In the genomic region with DNA sequence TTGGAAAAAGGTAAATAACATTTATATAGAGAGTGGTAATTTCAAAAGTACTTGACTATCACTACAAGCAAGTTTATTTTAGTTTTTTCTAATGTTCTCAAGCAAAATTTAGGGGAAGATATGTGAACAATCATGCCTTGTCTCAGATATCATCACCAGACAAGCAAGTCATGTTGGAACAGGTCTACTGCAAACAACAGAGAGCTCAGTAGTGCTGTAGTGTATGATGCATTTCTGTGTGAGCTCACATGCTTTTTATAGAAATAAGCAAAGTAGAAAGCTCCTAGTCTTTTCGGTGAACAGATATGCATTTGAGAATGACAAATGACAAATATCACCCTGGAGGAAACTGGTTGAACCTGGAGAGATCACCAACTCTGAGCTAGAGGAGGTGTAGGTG, we compare ENCODE assay signal across 19 mouse cellular contexts. TPM values are rescaled to one million over a fixed set of nuclear protein-coding genes. Genes with fewer than 3 reads are reported as not detected.
"Had no signal": no experiment of that assay in that cellular context is flagged by ENCODE, and none has a peak within 500 bp of the region (broad histone marks: within the 10 kb centered on the region; RNA-seq: fewer than 3 reads in every experiment).

Gene Skint8 (plus strand): TSS at position 301 of the 400 bp plus-strand sequence.

- H3K9me3 ChIP-seq: neural tube, embryonic 13.5 days; stomach, embryonic 15.5 days had no signal

- H3K36me3 ChIP-seq: neural tube, embryonic 13.5 days; neural tube, embryonic 15.5 days; stomach, embryonic 15.5 days had no signal

- H3K27ac ChIP-seq: neural tube, embryonic 13.5 days; neural tube, embryonic 15.5 days; stomach, embryonic 15.5 days; stomach, postnatal 0 days had no signal

- H3K4me1 ChIP-seq: neural tube, embryonic 13.5 days; neural tube, embryonic 15.5 days; stomach, embryonic 15.5 days had no signal

- H3K4me2 ChIP-seq: neural tube, embryonic 13.5 days; neural tube, embryonic 15.5 days; stomach, embryonic 15.5 days had no signal

- H3K9ac ChIP-seq: neural tube, embryonic 13.5 days; neural tube, embryonic 15.5 days; stomach, embryonic 15.5 days had no signal

- H3K27me3 ChIP-seq: neural tube, embryonic 13.5 days; neural tube, embryonic 15.5 days; stomach, embryonic 15.5 days had no signal

- H3K4me3 ChIP-seq: neural tube, embryonic 13.5 days; neural tube, embryonic 15.5 days; stomach, embryonic 15.5 days had no signal

- DNase-seq: retina, postnatal 1 day; right cerebral cortex, adult 18-20 months; right cerebral cortex, postnatal 14 days; right cerebral cortex, postnatal 25 days; right cerebral cortex, postnatal 4 days; spleen, adult 18-20 months; thymus, adult 18-20 months; thymus, adult 2 months; thymus, postnatal 14 days; thymus, postnatal 25 days; thymus, postnatal 36 days; thymus, postnatal 4 days had no signal

RNA-seq across cellular contexts. Expression of gene Skint8, which starts in this region (rescaled TPM):
- polyA plus RNA-seq: neural tube, embryonic 13.5 days; neural tube, embryonic 14.5 days; neural tube, embryonic 15.5 days; small intestine, adult 2 months; spleen, adult 2 months had no signal
